Mouse (Mus musculus) thymus, postnatal 25 days (tissue): ENCODE data around the gene Hba-a1.
A peak's percentile ranks its signal among the peaks of the same experiment; 100 is the strongest.
"Not testable (repeated sequence)": the region's sequence is repeated elsewhere in the genome, so short reads cannot be mapped to it uniquely, and the experiment has no call there.

ENCODE experiments used
- DNase-seq: peaks from one replicate; pipeline ENCODE4 v3.0.0; 2022

The Hba-a1 gene

DNA sequence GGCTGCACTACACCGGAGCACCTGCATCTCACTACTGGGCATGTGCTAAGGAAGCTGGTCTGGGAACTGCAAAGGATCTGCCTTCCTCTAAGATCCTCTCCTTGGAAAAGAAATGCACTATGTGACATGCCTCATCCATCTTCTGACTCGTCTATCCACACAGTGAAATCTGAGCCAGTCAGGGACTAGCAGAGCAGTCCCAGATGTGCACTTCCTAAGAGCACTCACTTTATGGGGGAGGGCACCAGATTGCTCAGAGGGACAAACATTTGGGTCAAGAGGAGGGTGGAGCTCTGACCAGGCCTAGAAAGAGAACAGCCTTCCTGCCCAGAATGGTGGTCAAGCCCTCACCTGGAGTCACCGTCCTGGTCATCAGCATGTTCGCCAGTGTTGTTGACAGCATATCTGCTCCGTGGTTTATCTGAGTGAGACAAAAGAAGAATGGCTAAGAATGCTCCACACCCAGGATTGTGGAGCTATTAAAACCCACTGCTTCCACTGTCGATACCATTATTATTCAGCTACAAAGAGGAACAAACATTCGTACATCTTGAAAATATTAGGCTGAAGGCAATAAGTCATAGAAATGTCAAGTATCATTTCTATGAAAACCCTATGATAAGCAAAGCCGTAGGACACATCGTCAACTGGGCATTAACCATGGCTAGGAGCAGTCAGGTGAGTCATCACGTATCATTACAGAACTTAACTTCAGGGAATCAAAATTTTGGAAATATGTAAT is 20.5 kb upstream of the Hba-a1 start:
- DNase-seq, result no peak

DNA sequence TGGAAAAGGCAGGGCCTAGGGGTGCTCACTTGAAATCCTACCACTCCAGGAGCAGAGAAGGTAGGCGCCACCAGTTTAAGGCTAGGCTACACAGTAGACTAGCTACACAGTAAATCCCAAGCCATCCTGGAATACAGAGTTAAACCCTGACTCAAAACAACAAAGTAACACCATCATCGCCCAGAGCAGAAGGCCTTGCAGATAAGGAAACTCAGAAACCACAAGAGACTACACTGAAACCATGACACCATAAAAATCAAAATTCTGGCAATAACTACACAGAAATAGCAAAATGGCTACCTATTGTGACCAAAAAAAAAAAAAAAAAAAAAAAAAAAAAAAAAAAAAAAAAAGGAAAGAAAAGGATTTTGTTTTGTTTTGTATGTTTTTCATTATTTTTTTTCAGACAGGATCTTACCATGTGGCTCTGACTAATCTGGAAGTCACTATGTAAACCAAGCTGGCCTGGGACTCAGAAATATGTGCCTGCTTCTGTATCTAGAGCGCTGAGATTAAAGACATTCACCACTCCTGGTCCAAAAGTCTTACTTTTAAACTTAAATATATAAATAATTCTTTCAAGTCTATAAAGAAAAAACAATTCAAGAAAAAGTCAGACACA is 18.1 kb upstream of the Hba-a1 start:
- DNase-seq, result no peak

DNA sequence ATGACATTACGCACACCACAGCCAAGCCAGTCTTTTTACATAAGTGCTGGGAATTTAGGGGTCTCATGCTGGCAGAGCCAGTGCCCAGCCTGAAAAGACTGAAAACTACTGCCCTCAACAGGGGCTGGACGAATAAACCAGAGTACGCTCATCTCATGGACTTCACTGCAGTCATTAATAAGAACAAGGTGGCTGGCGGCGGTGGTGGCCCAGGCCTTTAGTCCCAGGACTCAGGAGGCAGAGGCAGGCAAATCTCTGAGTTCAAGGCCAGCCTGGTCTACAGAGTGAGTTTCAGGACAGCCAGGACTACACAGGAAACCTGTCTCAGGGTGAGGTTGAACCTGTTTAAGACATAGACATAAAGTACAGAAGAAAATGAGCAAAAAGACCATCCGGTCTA is 17.1 kb upstream of the Hba-a1 start:
- no peak for DNase-seq

DNA sequence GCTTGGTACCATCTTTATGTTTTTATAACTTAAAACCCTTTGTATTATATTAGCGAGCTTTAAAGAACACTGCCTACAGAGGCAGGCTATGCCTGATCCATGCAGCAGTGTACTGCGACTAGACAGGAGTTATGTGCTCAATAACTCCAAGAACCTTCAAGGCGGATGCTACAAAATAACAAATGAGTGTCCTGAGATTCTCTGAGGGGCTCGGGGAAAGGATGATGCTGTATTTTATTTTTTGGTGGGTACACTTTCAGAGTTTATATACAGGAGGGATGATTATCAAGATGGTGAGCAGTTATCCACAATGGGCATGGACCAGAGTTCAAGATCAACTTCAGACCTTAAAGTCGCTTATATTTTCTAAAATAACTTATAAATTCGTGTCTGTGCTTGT is 16.5 kb upstream of the Hba-a1 start:
- no peak for DNase-seq

DNA sequence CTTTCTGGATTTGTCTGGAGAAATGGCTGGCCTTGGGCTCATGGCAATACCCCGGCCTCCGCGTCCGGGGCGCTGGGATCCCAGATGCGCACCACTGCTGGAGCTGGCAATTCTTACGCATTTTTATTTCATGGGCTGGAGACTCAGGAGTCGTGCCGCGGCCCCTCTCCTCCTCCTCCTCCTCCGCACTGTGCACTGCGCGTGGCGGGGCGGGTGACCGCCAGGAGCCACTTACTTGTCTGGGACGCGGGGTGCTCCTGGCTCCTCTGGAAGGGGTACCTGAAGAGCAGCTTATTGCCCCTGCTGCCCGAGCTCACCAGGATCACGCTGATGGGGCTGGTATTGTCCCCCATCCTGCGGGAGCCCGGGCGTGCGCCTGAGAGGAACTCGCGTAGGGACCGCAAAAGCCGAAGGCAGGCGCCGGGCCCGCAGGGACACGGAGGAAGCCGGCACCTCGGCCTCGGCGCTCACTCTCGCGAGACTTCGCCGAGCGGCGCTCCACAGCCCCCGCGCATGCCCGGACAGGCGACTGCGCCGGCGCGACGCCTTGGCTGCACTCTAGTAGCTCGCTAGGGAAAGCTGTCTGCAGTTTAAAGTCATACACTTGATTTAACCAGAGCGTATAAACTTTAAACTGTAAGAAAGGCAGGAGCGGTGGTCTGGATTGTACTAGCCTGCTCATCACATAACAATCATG is 16.0 kb upstream of the Hba-a1 start, which contains the start of gene Nprl3:
Gene Nprl3, minus strand, starts transcription at position 520 of the 697 bp plus-strand sequence.
- peak; percentile 96 for DNase-seq

DNA sequence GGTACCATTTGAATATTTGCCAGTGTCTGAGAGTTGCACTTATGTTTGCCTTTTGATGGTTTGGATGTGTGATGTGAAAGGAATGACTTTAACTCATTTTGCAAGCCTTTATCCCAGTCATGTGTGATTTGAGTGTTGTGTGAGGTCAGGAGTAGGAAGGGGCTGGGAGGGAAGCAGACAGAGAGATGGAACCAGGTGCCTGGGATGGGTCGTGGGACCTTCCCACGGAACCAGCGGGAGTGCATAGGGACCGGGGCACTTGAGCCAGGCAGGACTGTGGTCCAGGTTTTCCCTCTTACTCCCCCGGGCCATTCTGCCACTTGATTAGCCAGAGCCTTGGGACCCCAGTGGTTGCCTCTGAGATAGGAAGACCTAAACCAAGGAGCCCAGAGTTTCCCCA is 15.3 kb upstream of the Hba-a1 start:
- peak; percentile 8 for DNase-seq

DNA sequence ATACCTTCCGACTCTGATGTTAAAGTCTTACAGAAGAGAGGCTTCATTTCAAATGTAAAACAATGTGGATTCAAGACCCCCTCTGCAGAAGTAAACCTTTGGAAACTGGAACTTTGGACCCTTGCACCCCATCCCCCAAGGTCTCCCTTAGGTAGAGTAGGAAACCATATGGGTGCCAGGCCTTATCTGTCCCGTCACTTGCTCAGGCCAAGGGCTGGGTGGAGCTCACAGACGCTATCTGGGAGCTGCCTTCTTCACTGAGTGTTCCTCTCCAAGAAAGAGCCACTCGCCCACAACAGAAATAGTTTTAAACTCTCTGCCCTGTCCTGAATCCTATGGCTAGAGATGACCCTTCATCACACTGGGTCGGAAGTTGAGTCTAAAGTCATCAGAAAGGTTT is 14.4 kb upstream of the Hba-a1 start:
- DNase-seq, result no peak

DNA sequence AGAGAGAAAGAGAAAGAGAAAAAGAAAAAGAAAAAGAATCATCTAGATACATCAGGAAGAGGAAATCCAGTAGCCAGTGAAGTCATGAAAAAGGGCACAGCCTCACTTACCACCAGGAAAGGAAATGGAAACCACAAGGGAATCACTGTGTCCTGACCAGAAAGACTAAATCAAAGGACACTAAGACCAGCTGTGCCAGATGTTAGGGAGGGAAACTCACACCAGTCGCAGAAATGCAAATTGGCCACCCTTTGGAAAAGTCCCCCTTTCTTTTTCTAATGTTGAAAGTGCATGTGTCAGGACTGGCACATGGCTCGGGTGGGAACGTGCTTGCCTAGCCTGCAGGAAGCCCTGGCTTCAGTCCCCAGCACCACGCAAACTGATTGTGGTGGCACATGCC is 12.1 kb upstream of the Hba-a1 start:
- no peak for DNase-seq

DNA sequence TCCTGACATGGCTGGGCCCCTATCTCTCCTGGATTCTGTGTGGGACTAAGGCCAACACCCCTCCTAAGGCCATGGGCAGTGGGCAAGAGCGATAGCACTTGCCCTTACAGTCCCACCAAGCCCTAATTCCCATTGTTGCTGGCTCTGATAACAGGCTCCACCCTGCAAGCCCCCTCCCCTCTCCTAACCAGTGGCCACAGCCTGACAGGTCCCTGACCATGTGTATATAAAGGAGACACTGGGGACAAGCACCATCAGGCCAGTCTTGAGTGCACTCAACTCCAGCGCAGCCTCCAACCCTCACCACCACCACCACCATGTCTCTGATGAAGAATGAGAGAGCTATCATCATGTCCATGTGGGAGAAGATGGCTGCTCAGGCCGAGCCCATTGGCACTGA is 7.0 kb upstream of the Hba-a1 start, which contains the start of gene Hba-x:
Gene Hba-x, plus strand, starts transcription at position 54 of the 400 bp plus-strand sequence.
- DNase-seq, result no peak

DNA sequence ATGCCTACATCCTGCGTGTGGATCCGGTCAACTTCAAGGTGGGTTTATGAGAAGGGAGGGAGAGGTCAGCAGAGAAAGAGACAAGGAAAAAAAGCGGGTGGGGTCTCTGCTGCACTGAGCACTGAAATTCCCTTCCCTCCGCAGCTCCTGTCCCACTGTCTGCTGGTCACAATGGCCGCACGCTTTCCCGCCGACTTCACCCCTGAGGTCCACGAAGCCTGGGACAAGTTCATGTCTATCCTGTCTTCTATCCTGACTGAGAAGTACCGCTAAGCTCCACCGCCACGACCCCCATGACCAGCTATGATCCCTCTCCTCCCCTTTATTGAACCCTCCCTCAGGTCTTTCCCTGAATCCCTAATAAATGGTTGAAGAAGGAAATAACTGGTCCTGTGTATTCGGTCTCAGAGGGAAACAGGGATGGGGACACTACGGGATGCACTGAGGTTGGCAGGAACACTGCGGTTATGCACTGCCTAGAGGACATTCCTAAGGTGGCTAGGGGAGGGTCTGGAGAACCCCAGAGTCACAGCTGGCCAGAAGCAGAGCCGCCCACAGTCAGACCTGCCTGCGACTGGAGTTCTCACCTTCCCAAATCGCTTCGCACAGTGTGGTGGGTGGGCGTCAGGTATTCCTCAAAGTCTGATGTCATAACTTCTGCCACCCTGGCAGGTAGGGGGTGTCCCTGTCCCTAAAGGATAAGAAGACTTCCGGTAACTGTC is 5.4 kb upstream of the Hba-a1 start:
- DNase-seq, result no peak

DNA sequence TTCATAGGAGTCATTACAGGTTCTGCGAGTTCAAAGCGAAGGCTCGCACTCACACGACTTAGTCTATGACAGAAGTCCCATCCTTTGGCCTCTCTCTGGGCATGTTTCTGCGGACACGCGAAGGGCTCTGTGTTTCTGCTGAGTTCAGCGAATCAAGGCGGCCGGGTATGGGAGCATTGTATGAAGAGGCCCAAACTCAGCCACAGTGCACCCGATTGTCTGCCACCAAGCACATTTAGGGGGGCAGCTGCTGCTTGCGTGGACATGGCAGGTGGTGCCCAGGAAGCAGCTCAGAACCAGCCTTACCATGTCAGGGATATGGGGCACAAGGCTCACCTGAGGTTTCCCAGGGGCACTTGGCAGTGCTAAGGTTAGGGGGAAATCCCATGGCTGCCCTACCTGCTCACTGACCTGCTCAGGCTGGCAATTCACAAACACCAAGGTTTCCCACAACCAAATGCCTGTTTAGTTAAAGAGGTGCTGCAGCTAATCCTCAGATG is 4.8 kb upstream of the Hba-a1 start:
- no peak for DNase-seq

DNA sequence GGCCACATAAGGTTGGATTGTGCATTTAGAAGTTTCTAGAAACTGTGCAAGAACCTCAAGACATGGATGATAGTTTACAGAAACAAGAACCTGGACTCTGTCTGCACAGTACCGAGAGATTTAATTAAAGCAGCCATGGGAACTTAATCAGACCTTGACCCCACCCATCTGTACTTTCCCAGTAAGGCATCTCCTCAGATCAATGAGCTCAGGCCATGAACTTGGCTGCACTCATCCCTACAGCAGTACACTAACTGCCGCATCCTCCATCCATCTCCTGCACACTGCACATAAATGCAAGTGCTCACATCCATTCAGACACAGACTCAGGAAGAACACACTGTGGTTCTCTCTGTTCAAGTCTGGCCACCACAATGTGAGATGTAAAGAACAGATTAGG is 2.7 kb upstream of the Hba-a1 start:
- DNase-seq, result no peak

DNA sequence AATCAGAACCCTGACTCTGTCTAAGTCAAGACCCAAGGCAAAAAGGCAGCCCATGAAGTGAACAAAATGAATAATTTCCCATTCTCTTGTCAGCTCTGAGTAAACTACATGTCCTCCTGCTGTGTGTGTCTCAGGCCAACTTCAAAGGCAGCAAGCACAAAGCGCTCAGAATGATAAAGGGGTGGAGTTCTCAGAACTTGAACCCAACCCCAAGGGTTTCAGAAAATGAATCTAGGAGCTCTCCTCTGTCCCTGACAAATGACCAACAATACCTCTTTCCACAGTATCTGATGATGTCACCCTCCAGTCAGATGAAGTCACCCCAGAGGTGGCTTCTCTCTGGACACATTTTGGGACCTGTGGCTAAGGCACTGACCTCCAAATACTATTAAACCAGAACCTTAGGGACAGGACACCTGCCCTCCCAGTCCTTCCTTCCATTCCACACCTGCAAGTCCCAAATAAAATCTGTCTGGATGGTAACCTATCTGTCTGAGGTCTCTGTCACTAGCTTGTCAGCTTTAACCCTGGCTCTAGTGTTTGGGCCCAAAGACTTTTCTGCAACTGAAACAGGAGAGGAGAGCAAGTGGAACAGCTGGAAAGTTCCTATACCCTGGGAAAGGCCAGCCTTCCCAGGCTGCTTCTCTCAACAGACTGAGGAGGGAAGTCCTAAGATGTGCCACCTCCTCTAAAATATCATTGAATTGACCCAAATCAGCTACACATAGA is 1.7 kb upstream of the Hba-a1 start:
- DNase-seq, result no peak

DNA sequence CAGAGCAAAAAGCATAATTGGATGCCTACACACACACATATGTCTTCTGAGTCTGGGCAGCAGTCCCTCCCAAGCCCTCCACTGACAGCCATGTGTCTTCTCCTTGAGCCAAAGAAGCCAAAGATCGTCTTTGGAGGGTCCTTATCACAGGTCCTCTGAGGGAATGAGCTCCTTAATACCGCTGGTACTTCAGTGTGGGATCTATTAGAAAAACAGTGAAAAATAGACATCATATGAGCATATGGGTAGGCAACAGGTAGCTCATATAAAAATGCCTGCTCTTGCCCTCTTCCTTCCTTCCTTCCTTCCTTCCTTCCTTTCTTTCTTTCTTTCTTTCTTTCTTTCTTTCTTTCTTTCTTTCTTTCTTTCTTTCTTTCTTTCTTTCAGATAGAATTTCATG is 1.3 kb downstream of the Hba-a1 start:
- not testable (repeated sequence) for DNase-seq

DNA sequence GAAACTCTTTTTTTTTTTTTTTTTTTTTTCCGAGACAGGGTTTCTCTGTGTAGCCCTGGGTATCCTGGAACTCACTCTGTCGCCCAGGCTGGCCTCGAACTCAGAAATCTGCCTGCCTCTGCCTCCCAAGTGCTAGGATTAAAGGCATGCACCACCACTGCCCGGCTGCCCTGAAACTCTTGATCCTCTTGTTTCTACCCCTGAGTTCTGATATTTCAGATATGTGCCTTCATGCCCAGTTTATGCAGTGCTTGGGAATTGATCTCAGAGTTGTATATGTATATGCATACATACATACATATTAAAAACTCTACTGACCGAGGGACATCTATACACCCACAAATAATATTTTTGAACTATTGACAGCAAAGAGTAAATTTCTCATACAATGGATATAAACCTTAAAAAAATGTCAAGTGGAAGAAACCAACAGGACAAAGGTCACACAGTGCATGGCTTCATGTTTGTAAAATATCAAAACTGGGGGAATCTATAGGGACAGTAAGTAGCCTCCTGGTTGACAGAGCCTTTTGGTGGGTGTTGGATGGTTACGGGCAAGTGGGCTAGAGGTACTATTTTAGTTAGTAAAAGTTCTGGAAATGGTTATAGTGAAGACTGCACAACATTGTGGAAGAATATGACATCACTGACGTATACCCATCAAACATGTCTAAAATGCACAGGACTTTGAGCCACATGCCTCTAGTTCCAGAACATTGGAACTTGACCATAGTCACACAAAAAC is 1.9 kb downstream of the Hba-a1 start:
- no peak for DNase-seq

DNA sequence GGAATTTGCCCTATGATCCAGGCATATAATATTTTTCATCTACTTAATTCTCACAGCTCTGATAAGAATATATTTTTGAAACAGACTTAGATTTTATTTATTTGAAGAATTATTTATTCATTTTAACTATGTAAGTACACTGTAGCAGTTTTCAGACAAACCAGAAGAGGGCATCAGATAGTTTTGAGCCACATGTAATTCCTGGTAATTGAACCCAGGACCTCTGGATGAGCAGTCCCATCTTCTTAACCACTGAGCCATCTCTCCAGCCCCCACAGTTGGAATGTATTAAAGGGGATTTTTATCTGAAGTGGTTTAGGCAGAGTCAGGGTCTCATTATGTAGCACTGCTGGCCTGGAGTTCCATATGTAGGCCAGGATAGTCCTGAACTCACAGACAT is 2.6 kb downstream of the Hba-a1 start:
- not testable (repeated sequence) for DNase-seq

DNA sequence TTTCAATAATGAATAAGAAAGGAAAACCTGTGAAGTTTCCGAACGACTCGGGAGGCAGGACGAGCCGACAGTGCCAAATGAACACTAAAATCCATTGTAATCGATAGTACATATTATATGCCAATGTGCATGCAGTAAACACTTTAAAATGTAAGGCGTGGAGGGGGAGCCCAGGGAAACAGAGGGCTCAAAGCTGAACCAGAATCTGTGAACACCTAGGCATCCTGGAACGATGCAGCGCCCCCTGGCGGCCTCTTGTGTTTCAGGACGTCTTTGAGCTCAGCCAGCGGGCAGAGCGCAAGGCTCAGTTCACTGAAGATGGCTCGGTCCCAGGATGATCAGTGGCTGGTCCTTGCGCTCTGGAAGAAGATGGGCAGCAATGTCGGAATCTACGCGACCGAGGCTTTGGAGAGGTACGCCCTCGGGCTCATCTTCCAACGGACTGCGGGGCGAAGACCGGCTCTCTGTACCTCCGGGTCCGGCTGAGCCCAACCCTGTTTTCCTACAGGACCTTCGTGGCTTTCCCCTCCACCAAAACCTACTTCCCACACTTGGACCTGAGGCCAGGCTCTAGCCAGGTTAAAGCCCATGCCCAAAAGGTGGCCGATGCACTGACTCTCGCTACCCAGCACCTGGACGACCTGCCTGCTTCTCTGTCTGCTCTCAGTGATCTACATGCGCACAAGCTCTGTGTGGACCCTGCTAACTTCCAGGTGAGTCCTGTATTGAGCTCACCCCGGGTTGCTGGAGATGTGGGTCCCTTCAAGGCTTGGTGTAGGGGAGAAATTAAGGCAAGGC is 3.6 kb downstream of the Hba-a1 start, which contains the start of gene Hbq1b:
Gene Hbq1b, plus strand, starts transcription at position 271 of the 798 bp plus-strand sequence.
- peak; percentile 75 for DNase-seq

DNA sequence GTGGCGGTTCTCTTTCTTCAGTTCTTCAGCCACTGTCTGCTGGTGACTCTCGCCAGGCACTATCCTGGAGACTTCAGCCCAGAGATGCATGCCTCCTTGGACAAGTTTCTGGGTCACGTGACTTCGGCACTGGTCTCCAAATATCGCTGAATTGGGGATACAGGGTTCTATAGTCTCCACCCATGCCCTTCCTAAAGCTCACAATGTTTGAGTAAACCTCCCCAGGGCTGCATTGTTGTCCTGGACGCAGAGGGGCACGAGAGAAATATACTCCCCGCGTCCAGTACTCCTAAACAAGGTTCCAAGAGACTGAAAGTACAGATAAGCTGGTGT is 4.1 kb downstream of the Hba-a1 start:
- DNase-seq, result no peak

DNA sequence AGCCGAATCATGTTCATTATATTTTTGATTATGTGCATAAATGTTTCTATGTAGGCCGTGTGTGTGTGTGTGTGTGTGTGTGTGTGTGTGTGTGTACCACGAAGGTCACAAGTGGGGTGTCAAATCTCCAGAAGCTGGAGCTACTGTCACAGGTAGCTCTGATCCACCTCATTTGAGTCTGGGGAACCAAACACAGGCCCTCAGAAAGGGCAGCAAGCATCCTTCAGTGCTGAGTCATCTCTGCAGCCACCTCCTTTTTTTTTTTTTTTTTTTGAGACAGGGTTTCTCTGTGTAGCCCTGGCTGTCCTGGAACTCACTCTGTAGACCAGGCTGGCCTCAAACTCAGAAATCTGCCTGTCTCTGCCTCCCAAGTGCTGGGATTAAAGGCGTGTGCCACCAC is 9.5 kb downstream of the Hba-a1 start:
- not testable (repeated sequence) for DNase-seq

DNA sequence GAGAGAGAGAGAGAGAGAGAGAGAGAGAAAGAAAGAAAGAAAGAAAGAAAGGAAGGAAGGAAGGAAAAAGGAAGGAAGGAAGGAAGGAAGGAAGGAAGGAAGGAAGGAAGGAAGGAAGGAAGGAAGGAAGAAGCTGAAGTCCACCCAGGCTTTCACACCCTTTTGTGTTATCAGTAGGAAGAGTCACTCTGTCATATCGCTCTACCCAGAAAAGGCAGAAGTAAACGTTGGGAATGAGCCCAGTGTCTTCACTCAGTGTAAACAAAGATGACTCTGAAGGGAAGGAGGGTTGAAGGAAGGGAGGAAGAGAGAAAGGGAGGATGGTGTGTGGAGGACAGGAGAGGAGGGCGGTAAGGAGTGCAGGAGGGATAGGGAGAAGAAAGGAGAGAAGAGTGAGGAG is 10.2 kb downstream of the Hba-a1 start:
- DNase-seq, result not testable (repeated sequence)

DNA sequence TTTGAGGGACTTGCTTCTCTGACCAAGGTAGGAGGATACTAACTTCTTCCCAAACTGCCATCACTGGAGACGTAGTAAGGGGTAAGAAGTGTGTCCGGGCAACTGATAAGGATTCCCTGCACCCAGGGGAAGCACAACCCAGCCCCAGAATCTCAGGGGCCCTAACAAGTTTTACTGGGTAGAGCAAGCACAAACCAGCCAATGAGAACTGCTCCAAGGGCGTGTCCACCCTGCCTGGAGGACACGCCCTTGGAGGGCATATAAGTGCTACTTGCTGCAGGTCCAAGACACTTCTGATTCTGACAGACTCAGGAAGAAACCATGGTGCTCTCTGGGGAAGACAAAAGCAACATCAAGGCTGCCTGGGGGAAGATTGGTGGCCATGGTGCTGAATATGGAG is 12.9 kb downstream of the Hba-a1 start, which contains the start of gene Hba-a2:
Gene Hba-a2, plus strand, starts transcription at position 287 of the 400 bp plus-strand sequence.
- not testable (repeated sequence) for DNase-seq
